Mouse (Mus musculus) limb, embryonic 12.5 days (tissue): ENCODE measurements around the gene Polr3gl. TPM values are rescaled to one million over a fixed set of nuclear protein-coding genes. Genes with fewer than 3 reads are reported as not detected.

ENCODE experiments used
- ATAC-seq: fragments of 200-750 bp; cut with Nextera tagmentation; 2 replicates; pipeline ENCODE4 v1.8.0; 2017; ENCODE audit warnings: low read depth, moderate TSS enrichment; ENCODE audit not compliant: insufficient number of reproducible peaks, insufficient read depth, low FRiP score, low TSS enrichment
- H3K27ac ChIP-seq: fragments of 300-500 bp; sonication (generic); 2 replicates; pipeline ENCODE4 v1.5.1; 2016; ENCODE audit warnings: mild to moderate bottlenecking, moderate library complexity
- H3K27me3 ChIP-seq: fragments of 300-500 bp; sonication (generic); 2 replicates; pipeline ENCODE4 v1.6.1; 2016; ENCODE audit warnings: mild to moderate bottlenecking, moderate library complexity
- H3K36me3 ChIP-seq: fragments of 300-500 bp; sonication (generic); 2 replicates; pipeline ENCODE4 v1.6.1; 2016; ENCODE audit warnings: mild to moderate bottlenecking, moderate library complexity
- H3K4me1 ChIP-seq: fragments of 300-500 bp; sonication (generic); replicated peaks from 2 replicates; pipeline ENCODE4 v1.6.1; 2016
- H3K4me2 ChIP-seq: fragments of 300-500 bp; sonication (generic); 2 replicates; pipeline ENCODE4 v1.6.1; 2016; ENCODE audit warnings: mild to moderate bottlenecking, moderate library complexity
- H3K4me3 ChIP-seq: fragments of 300-500 bp; sonication (generic); replicated peaks from 2 replicates; pipeline ENCODE4 v1.5.1; 2016; ENCODE audit warnings: mild to moderate bottlenecking
- H3K9ac ChIP-seq: fragments of 300-500 bp; sonication (generic); replicated peaks from 2 replicates; pipeline ENCODE4 v1.6.1; 2016; ENCODE audit warnings: mild to moderate bottlenecking, moderate library complexity
- H3K9me3 ChIP-seq: fragments of 300-500 bp; sonication (generic); 2 replicates; pipeline ENCODE4 v1.6.1; 2016; ENCODE audit warnings: mild to moderate bottlenecking, moderate library complexity
- WGBS: fragments of 180-500 bp; shearing (Covaris S2); methylation state at CpG from one replicate; pipeline ENCODE4 v1.1.7; 2016; 5-methylcytosine and 5-hydroxymethylcytosine counted together
- polyA plus RNA-seq: library from polyadenylated mRNA; unstranded; fragments of >200 nt; fragmentation: Nextera tagmentation; extraction: Ambion mirVana; gene quantifications from 2 replicates; pipeline ENCODE4 v1.2.1, GENCODE M21; 2016

Gene Polr3gl
- polyA plus RNA-seq, 1 experiment from 2014 or later: 48.5 TPM

- no peak for ATAC-seq
- Histone ChIP-seq H3K36me3 (no peaks in the 10 kb centered on the region), H3K27ac (no peak overlapping the region; the same call in 1 of the 2 replicates), H3K4me3 (no peak overlapping the region), H3K9ac (no peak overlapping the region), H3K4me2 (no peak overlapping the region), H3K4me1 (no peaks in the 10 kb centered on the region), H3K27me3 (no peaks in the 10 kb centered on the region), H3K9me3 (no peaks in the 10 kb centered on the region)
- WGBS: 71% methylated on average over 7 of the region's 7 CpGs
These were observed 23.3 kb downstream of the Polr3gl start for GRCm38 (mm10) chr3:96570643-96571042.

DNA sequence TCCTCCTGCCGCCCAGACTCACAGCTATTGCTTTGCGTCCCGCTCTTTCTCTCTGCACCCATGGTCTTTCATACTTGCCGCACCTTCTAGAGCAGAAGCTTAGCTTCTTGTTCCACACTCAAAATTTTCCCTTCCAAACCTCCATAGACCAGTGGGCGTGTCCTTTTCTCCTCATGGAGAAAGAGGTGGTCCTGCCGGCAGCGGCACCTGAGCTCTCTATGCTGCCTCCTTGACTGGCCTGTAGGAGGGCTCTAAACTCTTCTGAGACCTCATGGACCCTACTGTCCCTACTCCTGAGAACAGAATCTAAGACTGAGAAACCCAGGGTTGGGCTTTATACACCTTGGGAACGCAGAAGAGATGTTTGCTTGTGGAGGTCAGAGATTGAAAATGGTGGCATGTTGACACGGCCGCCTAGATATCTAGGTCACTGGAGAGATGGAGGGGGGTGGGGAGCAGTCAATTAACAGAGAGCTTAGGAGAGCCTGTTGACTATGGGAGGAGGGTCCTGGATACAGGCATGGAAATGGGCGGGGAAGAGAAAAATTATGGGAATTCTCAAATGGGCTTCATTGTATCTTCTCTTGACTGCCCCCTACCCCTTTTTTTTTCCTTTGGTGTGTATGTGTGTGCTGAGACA lies 23.9 kb downstream of the Polr3gl start:
- WGBS: 81% methylated on average over 11 of the region's 11 CpGs
- no peak overlapping the region for H3K4me3 ChIP-seq
- no peak overlapping the region for H3K9ac ChIP-seq
- H3K9me3 ChIP-seq: no peaks in the 10 kb centered on the region
- H3K4me2 ChIP-seq: no peak overlapping the region
- ATAC-seq: no peak
- no peak overlapping the region for H3K27ac ChIP-seq
- no peaks in the 10 kb centered on the region for H3K36me3 ChIP-seq
- no peaks in the 10 kb centered on the region for H3K4me1 ChIP-seq
- no peaks in the 10 kb centered on the region for H3K27me3 ChIP-seq

GRCm38 (mm10) chr3:96569506-96569905 lies 24.5 kb downstream of the Polr3gl start:
- Histone ChIP-seq H3K4me1 (peaks cover 3% of the 10 kb centered on the region), H3K9ac (no peak overlapping the region), H3K27ac (no peak overlapping the region), H3K27me3 (no peaks in the 10 kb centered on the region), H3K9me3 (no peaks in the 10 kb centered on the region), H3K36me3 (no peaks in the 10 kb centered on the region), H3K4me2 (no peak overlapping the region), H3K4me3 (no peak overlapping the region)
- WGBS: 92% methylated on average over 13 of the region's 13 CpGs
- no peak for ATAC-seq

DNA sequence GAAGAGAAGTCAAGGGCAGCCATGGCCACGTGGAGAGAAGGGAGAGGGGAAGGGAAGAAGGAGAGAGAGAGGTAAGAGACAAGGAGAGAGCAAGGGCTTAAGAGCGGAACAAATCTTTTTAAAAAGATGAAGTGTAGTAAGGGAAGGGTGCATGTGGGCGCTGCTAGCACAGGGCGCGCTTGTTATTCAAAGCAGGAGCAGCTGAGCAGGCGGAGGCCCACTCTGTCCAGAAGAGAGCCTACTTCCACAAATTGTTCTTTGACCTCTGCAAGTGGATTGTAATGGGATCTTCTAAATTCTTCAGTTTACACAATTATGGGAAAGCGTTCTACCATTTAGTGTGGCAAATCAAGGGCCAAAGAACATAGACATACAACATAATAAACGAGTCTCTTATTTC lies 25.4 kb downstream of the Polr3gl start:
- no peaks in the 10 kb centered on the region for H3K27me3 ChIP-seq
- 83% methylated on average over 8 of the region's 8 CpGs for WGBS
- no peak overlapping the region for H3K4me3 ChIP-seq
- ATAC-seq: no peak
- H3K27ac ChIP-seq: no peak overlapping the region
- no peaks in the 10 kb centered on the region for H3K9me3 ChIP-seq
- peaks cover 12% of the 10 kb centered on the region for H3K4me1 ChIP-seq
- no peak overlapping the region for H3K9ac ChIP-seq
- H3K4me2 ChIP-seq: no peak overlapping the region
- no peaks in the 10 kb centered on the region for H3K36me3 ChIP-seq

DNA sequence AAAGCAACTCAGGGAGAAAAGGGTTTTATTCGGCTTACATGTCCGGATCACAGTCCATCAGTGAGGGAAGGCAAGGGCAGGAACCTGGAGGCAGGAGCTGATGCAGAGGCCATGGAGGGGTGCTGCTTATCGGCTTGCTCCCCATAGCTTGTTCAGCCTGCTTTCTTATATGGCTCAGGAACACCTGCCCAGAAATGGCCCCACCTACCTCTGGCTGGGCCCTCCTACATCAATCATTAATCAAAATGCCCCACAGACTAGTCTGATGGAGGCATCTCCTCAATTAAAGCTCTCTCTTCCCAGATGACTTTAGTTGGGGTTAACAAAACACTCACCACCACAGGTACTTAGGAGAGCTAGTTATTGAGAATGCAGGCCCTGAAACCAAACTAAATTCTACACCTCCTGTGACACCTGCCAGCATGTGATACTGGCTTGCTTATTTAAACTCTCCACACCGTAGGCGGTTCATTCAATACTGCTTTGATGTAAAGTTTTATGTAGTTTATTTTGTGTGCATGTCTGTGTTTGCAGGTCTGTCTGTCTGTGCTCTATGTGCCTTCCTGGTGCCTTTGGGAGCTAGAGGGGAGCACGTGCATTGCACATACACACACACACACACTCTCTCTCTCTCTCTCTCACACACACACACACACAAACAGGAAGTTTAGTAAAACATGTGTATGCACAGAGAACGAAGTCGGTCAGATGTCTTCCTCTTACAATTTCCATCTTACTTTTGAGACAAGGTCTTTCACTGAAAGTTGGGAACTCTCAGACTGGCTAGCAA lies 27.1 kb downstream of the Polr3gl start:
- 85% methylated on average over 8 of the region's 8 CpGs for WGBS
- peaks cover 13% of the 10 kb centered on the region for H3K4me1 ChIP-seq
- no peak overlapping the region for H3K9ac ChIP-seq
- H3K27ac ChIP-seq: no peak overlapping the region
- ATAC-seq: no peak
- H3K36me3 ChIP-seq: no peaks in the 10 kb centered on the region
- H3K27me3 ChIP-seq: no peaks in the 10 kb centered on the region
- H3K9me3 ChIP-seq: no peaks in the 10 kb centered on the region
- no peak overlapping the region for H3K4me3 ChIP-seq
- H3K4me2 ChIP-seq: no peak overlapping the region

DNA sequence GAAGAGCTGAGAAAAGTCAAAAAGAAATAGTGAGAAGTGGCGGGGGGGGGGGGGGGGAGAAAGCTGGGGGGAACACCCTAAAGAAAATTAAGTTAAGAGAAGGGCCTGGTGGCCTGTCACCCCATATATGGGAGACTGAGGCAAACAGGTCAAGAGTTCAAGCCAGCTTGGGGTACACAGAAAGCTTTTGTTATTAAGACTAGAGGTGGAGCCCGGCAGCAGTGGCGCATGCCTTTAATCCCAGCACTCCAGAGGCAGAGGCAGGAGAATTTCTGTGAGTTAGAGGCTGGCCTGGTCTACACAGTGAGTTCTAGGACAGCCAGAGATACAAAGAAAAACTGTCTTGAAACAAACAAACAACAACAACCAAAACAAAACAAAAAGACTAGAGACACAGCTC lies 28.9 kb downstream of the Polr3gl start:
- 95% methylated on average over 2 of the region's 3 CpGs for WGBS

GRCm38 (mm10) chr3:96564633-96565032 lies 29.3 kb downstream of the Polr3gl start:
- H3K9me3 ChIP-seq: no peaks in the 10 kb centered on the region
- H3K9ac ChIP-seq: no peak overlapping the region
- 49% methylated on average over 7 of the region's 7 CpGs for WGBS
- H3K4me3 ChIP-seq: no peak overlapping the region
- H3K27ac ChIP-seq: peak overlapping the region; percentile 67
- H3K4me1 ChIP-seq: peaks cover 31% of the 10 kb centered on the region
- H3K27me3 ChIP-seq: no peaks in the 10 kb centered on the region
- H3K4me2 ChIP-seq: no peak overlapping the region
- ATAC-seq: no peak
- peaks cover 19% of the 10 kb centered on the region for H3K36me3 ChIP-seq

More for the DNA sequence above, 28.9 kb downstream of the Polr3gl start:
- Histone ChIP-seq H3K27me3 (no peaks in the 10 kb centered on the region), H3K4me1 (peaks cover 27% of the 10 kb centered on the region), H3K36me3 (peaks cover 15% of the 10 kb centered on the region), H3K9me3 (no peaks in the 10 kb centered on the region), H3K27ac (no peak overlapping the region), H3K4me3 (no peak overlapping the region), H3K9ac (no peak overlapping the region), H3K4me2 (no peak overlapping the region)
- no peak for ATAC-seq

- H3K27ac ChIP-seq: peak overlapping the region; percentile 67
- ATAC-seq: 0 out of 2 replicates have a peak, but pooled peaks have one; percentile 56
- no peak overlapping the region for H3K4me2 ChIP-seq
- no peak overlapping the region for H3K9ac ChIP-seq
- no peak overlapping the region for H3K4me3 ChIP-seq
- H3K27me3 ChIP-seq: no peaks in the 10 kb centered on the region
- 59% methylated on average over 10 of the region's 10 CpGs for WGBS
- H3K36me3 ChIP-seq: peaks cover 24% of the 10 kb centered on the region
- H3K9me3 ChIP-seq: no peaks in the 10 kb centered on the region
- H3K4me1 ChIP-seq: peaks cover 37% of the 10 kb centered on the region
These were observed 29.9 kb downstream of the Polr3gl start for GRCm38 (mm10) chr3:96563911-96564632.

DNA sequence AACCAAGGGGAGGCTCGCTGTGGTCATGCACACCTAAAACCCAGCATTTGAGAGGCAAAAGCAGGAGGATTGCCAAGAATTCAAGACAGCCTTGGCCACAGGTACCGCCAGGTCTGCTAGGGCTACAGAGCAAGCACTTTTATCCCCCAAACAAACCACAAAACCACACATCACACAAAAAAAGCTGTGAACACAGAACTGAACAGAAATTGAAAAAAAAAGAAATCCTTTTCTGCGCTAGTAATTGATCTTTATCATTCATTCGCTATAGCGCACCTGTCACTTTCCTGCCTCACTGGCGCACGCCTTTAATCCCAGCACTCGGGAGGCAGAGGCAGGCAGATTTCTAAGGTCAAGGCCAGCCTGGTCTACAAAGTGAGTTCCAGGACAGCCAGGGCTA lies 30.7 kb downstream of the Polr3gl start:
- no peak overlapping the region for H3K4me3 ChIP-seq
- no peak for ATAC-seq
- no peaks in the 10 kb centered on the region for H3K27me3 ChIP-seq
- peaks cover 24% of the 10 kb centered on the region for H3K36me3 ChIP-seq
- no peak overlapping the region for H3K4me2 ChIP-seq
- WGBS: 93% methylated on average over 8 of the region's 8 CpGs
- no peak overlapping the region for H3K9ac ChIP-seq
- H3K9me3 ChIP-seq: no peaks in the 10 kb centered on the region
- H3K4me1 ChIP-seq: peaks cover 41% of the 10 kb centered on the region
- no peak overlapping the region for H3K27ac ChIP-seq

- peaks cover 24% of the 10 kb centered on the region for H3K36me3 ChIP-seq
- H3K4me3 ChIP-seq: no peak overlapping the region
- ATAC-seq: no peak
- H3K9me3 ChIP-seq: no peaks in the 10 kb centered on the region
- no peaks in the 10 kb centered on the region for H3K27me3 ChIP-seq
- 69% methylated on average over 10 of the region's 10 CpGs for WGBS
- H3K4me1 ChIP-seq: peaks cover 41% of the 10 kb centered on the region
- no peak overlapping the region for H3K4me2 ChIP-seq
- peak overlapping the region; percentile 47 for H3K27ac ChIP-seq
- no peak overlapping the region for H3K9ac ChIP-seq
These were observed 31.9 kb downstream of the Polr3gl start for GRCm38 (mm10) chr3:96561946-96562681.
